Mouse (Mus musculus) embryo, embryonic 10 days (tissue): ENCODE results near the gene Trmt13.
A peak's percentile ranks its signal among the peaks of the same experiment; 100 is the strongest.
"Not testable (repeated sequence)": the region's sequence is repeated elsewhere in the genome, so short reads cannot be mapped to it uniquely, and the experiment has no call there.

Experiments
- DNase-seq: peaks from one replicate; pipeline ENCODE4 v3.0.0-alpha.2; 2015; ENCODE audit warnings: low spot score

Gene Trmt13

GRCm38 (mm10) chr3:116614295-116614892, at the start of gene Trmt13:
TSS of gene Trmt13 (minus strand) at chr3:116614587.
- DNase-seq: no peak

- DNase-seq: peak; percentile 98
Observed at GRCm38 (mm10) chr3:116662463-116662863, 48.1 kb upstream of the Trmt13 start, which contains the start of gene Mfsd14a. TSS of gene Mfsd14a (minus strand) at chr3:116662677.

GRCm38 (mm10) chr3:116661870-116662414, 47.6 kb upstream of the Trmt13 start:
- DNase-seq: peak; percentile 38

- peak; percentile 11 for DNase-seq
Observed at GRCm38 (mm10) chr3:116661288-116661869, 47.0 kb upstream of the Trmt13 start.

- no peak for DNase-seq
Observed at GRCm38 (mm10) chr3:116659856-116660430, 45.6 kb upstream of the Trmt13 start.

- no peak for DNase-seq
Observed at GRCm38 (mm10) chr3:116658928-116659565, 44.7 kb upstream of the Trmt13 start.

GRCm38 (mm10) chr3:116656184-116656965, 42.0 kb upstream of the Trmt13 start:
- DNase-seq: no peak

GRCm38 (mm10) chr3:116654051-116654450, 39.7 kb upstream of the Trmt13 start:
- DNase-seq: not testable (repeated sequence)

GRCm38 (mm10) chr3:116653278-116653945, 39.0 kb upstream of the Trmt13 start:
- DNase-seq: no peak

GRCm38 (mm10) chr3:116652033-116652446, 37.7 kb upstream of the Trmt13 start:
- DNase-seq: no peak

GRCm38 (mm10) chr3:116650698-116651097, 36.3 kb upstream of the Trmt13 start:
- no peak for DNase-seq

- DNase-seq: no peak
Observed at GRCm38 (mm10) chr3:116648805-116649204, 34.4 kb upstream of the Trmt13 start.

GRCm38 (mm10) chr3:116646387-116646786, 32.0 kb upstream of the Trmt13 start:
- no peak for DNase-seq

GRCm38 (mm10) chr3:116642373-116642772, 28.0 kb upstream of the Trmt13 start:
- DNase-seq: no peak

- DNase-seq: no peak
Observed at GRCm38 (mm10) chr3:116641811-116642371, 27.5 kb upstream of the Trmt13 start.

GRCm38 (mm10) chr3:116640024-116640423, 25.6 kb upstream of the Trmt13 start:
- DNase-seq: no peak

GRCm38 (mm10) chr3:116638572-116638971, 24.2 kb upstream of the Trmt13 start:
- DNase-seq: no peak

- no peak for DNase-seq
Observed at GRCm38 (mm10) chr3:116637693-116638476, 23.5 kb upstream of the Trmt13 start.

- DNase-seq: no peak
Observed at GRCm38 (mm10) chr3:116635799-116636198, 21.4 kb upstream of the Trmt13 start.

GRCm38 (mm10) chr3:116634853-116635252, 20.5 kb upstream of the Trmt13 start:
- DNase-seq: no peak
